Mouse (Mus musculus) erythroblast, embryonic 14.5 days (primary cell): ENCODE measurements around the gene Sgta.

Experiments
- GATA1 ChIP-seq: IDR thresholded peaks from 2 replicates; pipeline ENCODE4 v1.6.1; 2012; ENCODE audit warnings: low read length, inconsistent platforms, mixed read lengths
- TAL1 ChIP-seq: IDR thresholded peaks from 3 replicates; pipeline ENCODE4 v1.6.1; 2012; ENCODE audit warnings: low read length, inconsistent platforms, mixed read lengths

DNA sequence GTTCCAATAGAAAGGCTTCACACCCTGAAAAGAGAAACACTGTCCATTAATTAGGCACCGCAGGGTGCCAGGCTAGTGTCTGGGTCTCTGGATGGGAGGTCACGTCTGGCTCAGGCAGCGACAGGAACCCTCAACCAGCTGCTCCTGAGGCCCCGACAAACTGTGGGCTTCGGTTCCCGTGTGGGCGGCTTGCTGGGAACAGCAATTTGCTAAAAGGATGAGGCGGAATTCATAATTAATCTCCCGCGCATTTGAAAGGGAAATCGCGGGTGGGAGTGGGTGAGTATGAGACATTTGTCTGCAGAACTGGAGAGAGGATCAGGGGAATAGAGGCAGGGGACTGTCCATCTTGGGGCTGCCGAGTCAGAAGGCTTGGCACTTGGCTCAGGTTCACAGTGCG lies 62.0 kb downstream of the Sgta start:
- TF ChIP-seq GATA1 (no peak), TAL1 (no peak)
